Mouse (Mus musculus) testis, adult 2 months (tissue): ENCODE data around the gene Ppm1e.

Experiments
- CTCF ChIP-seq: fragments of 200-500 bp; IDR thresholded peaks from 2 replicates; pipeline ENCODE4 v1.5.1; 2012; ENCODE audit warnings: low read depth, mild to moderate bottlenecking, inconsistent platforms, low read length, moderate library complexity; ENCODE audit not compliant: control insufficient read depth, insufficient read depth, insufficient replicate concordance
- POLR2A ChIP-seq: fragments of 200-500 bp; IDR thresholded peaks from 2 replicates; pipeline ENCODE4 v1.6.1; 2012; ENCODE audit warnings: low read depth, mild to moderate bottlenecking, inconsistent platforms, low read length, moderate library complexity; ENCODE audit not compliant: control insufficient read depth

DNA sequence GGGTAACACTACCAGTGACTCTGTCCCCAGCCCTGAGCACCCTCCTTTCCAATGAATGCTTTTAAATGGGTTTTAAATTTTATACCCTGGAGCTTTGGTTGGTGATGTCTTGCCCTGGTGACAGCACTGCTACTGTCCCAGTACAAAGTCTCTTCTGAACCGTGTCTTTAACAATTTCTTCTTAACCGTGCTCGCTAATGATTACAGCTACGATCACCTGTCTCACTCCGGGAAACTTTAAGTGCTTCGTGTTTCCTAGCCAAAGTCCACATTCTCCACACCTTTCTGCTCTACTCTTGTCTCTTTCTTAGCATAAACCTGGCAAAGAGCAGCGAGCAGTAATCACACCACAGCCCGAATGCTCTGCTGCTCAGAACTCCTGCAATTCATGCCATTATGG lies 69.5 kb downstream of the Ppm1e start:
- TF ChIP-seq CTCF (no peak), POLR2A (no peak)
